In the genomic region with DNA sequence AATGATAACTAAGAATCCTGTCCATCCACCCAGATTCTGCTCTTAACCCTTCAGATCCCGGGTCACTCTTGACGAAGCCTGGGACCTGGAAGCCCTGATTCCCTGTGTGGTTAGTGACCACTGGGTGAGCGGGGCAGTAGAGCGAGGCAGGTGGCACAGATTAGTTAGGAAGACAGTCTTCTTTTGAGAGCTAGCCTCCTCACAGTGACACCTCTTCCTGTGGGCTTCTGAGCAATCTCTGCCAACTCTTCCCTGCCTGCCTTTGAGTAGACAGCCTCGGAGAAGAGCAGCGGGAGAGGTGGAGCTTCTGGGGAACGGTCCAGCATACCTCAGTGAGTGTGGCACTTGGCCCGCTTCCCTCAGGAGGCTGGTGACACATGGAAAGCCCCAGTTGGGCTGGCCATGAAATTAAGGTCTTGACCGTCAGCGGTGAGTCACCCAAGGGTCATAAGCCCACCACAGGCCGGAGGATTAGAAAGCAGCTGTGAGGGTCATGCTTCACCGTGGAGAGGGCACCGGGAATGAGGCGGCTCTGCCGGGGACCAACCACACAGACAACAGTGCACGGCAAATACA, we compare ENCODE assay signal across 10 mouse cellular contexts. TPM values are rescaled to one million over a fixed set of nuclear protein-coding genes. Genes with fewer than 3 reads are reported as not detected.
DNase-seq lines count a peak whose midpoint lies in the region; TF ChIP-seq lines count a peak whose summit lies in the region.
"Had no signal": no experiment of that assay in that cellular context is flagged by ENCODE, and none has a peak within 500 bp of the region (broad histone marks: within the 10 kb centered on the region; RNA-seq: fewer than 3 reads in every experiment).

No protein-coding gene starts in this region.

- H3K36me3 ChIP-seq in embryonic facial prominence, embryonic 10.5 days (replicated peaks): peaks cover under 1% of the 10 kb centered on the region; the same call in 1 of the 2 replicates
- H3K36me3 ChIP-seq: midbrain, embryonic 12.5 days had no signal

- intact Hi-C loops in left cerebral cortex, adult 2 months (cut with DNase I): no loop called here

- peak overlapping the region; percentile 64; the same call in 1 of the 2 replicates for H3K4me3 ChIP-seq in embryonic facial prominence, embryonic 10.5 days
- no peak overlapping the region for H3K4me3 ChIP-seq in left cerebral cortex, adult 2 months
- H3K4me3 ChIP-seq: midbrain, embryonic 12.5 days had no signal

- peaks cover 30% of the 10 kb centered on the region for H3K4me1 ChIP-seq in embryonic facial prominence, embryonic 10.5 days
- H3K4me1 ChIP-seq: midbrain, embryonic 12.5 days had no signal

- peak; percentile 22 for DNase-seq in embryo, embryonic 11 days
- DNase-seq in embryo, embryonic 10 days (ENCODE audit: low spot score): no peak
- DNase-seq in lung, postnatal 10 days: peak; percentile 16
- DNase-seq in lung, postnatal 14 days: no peak
- DNase-seq in embryonic facial prominence, embryonic 10.5 days (ENCODE audit: low spot score): peak; percentile 24
- peak; percentile 5 for DNase-seq in retina, postnatal 1 day
- DNase-seq in thymus, postnatal 14 days: no peak
- DNase-seq in left cerebral cortex, adult 2 months (ENCODE audit: extremely low spot score in 1 of 2, low spot score in 2 of 2): no peak
- DNase-seq: spleen, adult 18-20 months had no signal

- H3K27ac ChIP-seq in embryonic facial prominence, embryonic 10.5 days (replicated peaks): peak overlapping the region; percentile 92
- no peak overlapping the region for H3K27ac ChIP-seq in left cerebral cortex, adult 2 months
- H3K27ac ChIP-seq: midbrain, embryonic 12.5 days had no signal

- TF ChIP-seq CTCF in left cerebral cortex, adult 2 months (IDR thresholded peaks at IDR 0.05): no peak

- no peaks in the 10 kb centered on the region for H3K9me3 ChIP-seq in embryonic facial prominence, embryonic 10.5 days
- H3K9me3 ChIP-seq: midbrain, embryonic 12.5 days had no signal

- WGBS in embryonic facial prominence, embryonic 10.5 days: 71% methylated on average over 16 of the region's 16 CpGs

- no peaks in the 10 kb centered on the region for H3K27me3 ChIP-seq in embryonic facial prominence, embryonic 10.5 days (replicated peaks; ENCODE audit: low read depth, poor library complexity, severe bottlenecking)
- H3K27me3 ChIP-seq: midbrain, embryonic 12.5 days had no signal

RNA-seq across cellular contexts. Expression of a gene that starts 1.2 kb away (rescaled TPM):
- 62.9 and 69.6 TPM in 2 replicates for polyA plus RNA-seq in embryonic facial prominence, embryonic 10.5 days (2016; fragmentation: Nextera tagmentation; extraction: Ambion mirVana)
- 1 to 10 TPM; 5.7 to 7.2 TPM for total RNA-seq in left cerebral cortex, adult 2 months (2021)

Comparison
In these comparisons a context has a peak if more than half of its experiments do, and no peak if none do; other contexts are left out.
1. DNase-seq: peak in embryo, embryonic 11 days (single experiment), lung, postnatal 10 days (single experiment), embryonic facial prominence, embryonic 10.5 days (single experiment) and retina, postnatal 1 day (single experiment); none in embryo, embryonic 10 days (single experiment), lung, postnatal 14 days (single experiment), thymus, postnatal 14 days (single experiment) and left cerebral cortex, adult 2 months (0 of 2).